Mouse (Mus musculus): ENCODE results near the gene Lmln. TPM values are rescaled to one million over a fixed set of nuclear protein-coding genes. Genes with fewer than 3 reads are reported as not detected.
"Not testable (repeated sequence)": the region's sequence is repeated elsewhere in the genome, so short reads cannot be mapped to it uniquely, and the experiment has no call there.

Gene Lmln
- total RNA-seq, 2 experiments from 2014 or later, result 17.7 to 20.7 TPM

DNA sequence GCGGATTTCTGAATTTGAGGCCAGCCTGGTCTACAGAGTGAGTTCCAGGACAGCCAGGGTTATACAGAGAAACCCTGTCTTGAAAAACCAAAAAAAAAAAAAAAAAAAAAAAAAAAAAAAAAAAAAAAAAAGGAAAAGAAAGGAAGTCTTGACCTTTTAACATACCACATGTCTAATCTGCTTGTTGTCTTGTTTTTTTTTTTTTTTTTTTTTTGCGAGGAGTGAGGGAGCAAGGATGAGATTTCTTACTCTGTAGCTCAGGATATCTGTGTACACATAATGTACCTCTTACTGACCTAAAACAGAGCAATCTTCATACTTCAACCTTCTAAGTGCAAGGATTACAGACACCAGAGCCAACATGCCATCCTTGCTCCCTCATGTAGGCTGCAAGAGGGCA, 7.4 kb upstream of the Lmln start:
- intact Hi-C loops (cut with DNase I); DNase-seq (ENCODE audit: low spot score in 2 of 2): not testable (repeated sequence)

DNA sequence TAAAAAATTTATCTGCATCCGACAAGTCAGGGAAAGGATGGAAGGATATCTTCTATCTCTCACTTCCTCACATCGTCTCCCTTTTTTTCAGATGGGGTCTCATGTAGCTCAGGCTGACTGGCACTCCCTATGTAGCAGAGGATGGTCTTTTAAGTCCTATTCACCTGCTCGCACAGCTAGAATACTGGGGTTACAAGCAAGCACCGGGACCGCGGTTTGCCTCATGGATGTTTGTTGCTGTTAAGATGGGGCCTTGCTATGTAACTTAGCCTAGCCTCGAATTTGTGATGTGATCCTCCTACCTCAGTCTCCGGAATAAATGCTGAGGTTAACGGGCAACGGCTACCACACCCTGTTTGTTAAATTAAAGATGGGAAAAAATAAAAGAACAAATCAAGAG, 6.7 kb upstream of the Lmln start:
- intact Hi-C loops (cut with DNase I), result no loop called here
- peak in 1 of 2 experiments; percentile 9 for DNase-seq (ENCODE audit: low spot score in 2 of 2)

- DNase-seq (ENCODE audit: low spot score in 2 of 2), result peak; percentile 84 to 88
- intact Hi-C loops (cut with DNase I), result no loop called here
Measured at GRCm38 (mm10) chr16:33056095-33056785, 6.1 kb upstream of the Lmln start, which contains the start of the genes Iqcg and Rpl35a. Gene Iqcg, minus strand, starts transcription at chr16:33056218. Gene Rpl35a, plus strand, starts transcription at chr16:33056453.

GRCm38 (mm10) chr16:33056786-33057185, 5.5 kb upstream of the Lmln start:
- peak in 1 of 2 experiments; percentile 26 for DNase-seq (ENCODE audit: low spot score in 2 of 2)
- intact Hi-C loops (cut with DNase I), result no loop called here

GRCm38 (mm10) chr16:33058033-33058432, 4.3 kb upstream of the Lmln start:
- no peak for DNase-seq (ENCODE audit: low spot score in 2 of 2)
- intact Hi-C loops (cut with DNase I), result no loop called here

DNA sequence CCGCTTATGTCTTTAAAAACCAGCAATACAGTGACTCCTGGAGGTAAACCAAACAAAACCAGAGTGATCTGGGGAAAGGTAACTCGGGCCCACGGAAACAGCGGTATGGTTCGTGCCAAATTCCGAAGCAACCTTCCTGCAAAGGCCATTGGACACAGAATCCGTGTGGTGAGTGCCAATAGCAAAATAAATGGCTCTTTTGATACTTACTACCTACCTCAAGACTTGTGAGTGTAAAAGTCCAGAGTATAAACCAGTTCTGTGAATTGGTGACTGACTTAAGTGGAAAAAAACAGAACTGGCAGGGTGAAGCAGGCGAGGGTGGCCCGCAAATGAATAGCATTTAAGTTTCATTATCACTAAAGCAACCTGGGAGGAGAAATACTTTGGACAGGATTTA, 3.7 kb upstream of the Lmln start:
- DNase-seq (ENCODE audit: low spot score in 2 of 2); intact Hi-C loops (cut with DNase I): not testable (repeated sequence)

GRCm38 (mm10) chr16:33059471-33059870, 2.9 kb upstream of the Lmln start:
- DNase-seq (ENCODE audit: low spot score in 2 of 2), result no peak
- intact Hi-C loops (cut with DNase I), result no loop called here

DNA sequence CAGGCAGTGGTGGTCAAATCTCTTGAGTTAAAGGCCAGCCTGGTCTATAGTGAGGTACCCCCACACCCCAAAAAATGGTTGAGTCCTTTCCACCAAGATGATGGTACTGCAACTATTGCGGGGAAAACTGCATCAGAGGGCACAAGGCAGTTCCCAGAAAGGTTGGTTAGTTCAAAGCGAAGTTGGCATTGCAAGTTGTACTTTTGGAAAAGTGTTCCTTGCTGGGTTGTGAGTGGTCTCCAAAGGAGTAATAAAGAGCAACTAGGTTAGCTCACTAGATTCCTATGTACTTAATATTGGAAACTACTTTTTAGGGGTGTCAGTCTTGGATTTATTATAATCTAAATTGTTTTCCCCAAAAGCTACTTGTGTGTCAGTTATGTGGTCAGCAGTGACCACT, 1.4 kb upstream of the Lmln start:
- intact Hi-C loops (cut with DNase I), result no loop called here
- DNase-seq (ENCODE audit: low spot score in 2 of 2), result no peak

DNA sequence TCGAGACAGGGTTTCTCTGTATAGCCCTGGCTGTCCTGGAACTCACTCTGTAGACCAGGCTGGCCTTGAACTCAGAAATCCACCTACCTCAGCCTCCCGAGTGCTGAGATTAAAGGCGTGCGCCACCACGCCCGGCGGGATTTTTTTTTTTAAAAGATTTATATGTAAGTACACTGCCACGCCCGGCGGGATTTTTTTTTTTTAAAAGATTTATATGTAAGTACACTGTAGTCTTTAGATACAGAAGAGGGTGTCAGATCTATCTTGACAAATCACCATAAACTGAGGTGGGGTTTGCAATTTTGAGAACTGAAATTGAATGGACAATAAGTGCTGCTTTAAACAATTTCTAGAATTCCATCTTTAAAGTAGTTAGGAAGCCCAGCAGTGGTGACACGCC, 921 bp upstream of the Lmln start:
- intact Hi-C loops (cut with DNase I), result no loop called here
- DNase-seq (ENCODE audit: low spot score in 2 of 2), result no peak

- intact Hi-C loops (cut with DNase I), result no loop called here
- DNase-seq (ENCODE audit: low spot score in 2 of 2), result peak; percentile 71 to 83
Measured at GRCm38 (mm10) chr16:33062682-33063131, 386 bp downstream of the Lmln start.

DNA sequence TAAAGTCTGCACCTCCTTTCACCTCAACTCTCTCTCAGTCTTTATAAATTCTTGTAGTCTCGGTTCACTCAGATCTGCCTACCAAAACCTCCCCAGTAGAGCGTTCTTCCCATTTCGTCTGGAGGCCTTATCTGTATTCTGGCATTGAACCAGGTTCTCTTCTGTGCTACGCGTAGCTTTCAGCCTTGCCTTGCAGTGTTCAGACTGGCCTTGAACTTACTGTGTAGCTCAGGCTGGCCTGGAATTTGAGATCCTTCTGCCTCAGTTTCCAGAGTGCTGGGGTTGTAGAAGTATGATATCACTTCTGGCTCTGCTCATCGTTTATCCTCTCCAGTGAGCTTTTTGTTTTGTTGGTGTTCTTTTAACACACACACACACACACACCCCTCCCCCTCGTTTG, 946 bp downstream of the Lmln start:
- peak in 1 of 2 experiments; percentile 11 for DNase-seq (ENCODE audit: low spot score in 2 of 2)
- intact Hi-C loops (cut with DNase I), result no loop called here

DNA sequence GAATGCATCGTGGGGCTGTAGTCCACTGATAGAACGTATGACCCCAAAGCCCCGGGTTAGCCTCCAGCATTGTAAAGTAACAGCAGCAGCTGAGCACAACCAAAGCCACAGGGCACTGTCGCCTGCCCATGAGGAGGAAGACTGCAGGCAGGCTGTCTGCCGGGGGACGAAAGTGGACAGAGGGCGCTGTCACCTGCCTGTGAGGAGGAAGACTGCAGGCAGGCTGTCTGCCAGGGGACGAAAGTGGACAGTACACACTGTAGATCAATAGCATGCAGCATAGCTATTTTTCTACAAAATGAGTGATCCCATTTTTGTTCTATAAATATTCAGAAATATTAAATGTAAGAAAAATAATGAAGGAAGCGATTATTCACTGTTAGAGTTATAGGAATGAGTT, 2.3 kb downstream of the Lmln start:
- intact Hi-C loops (cut with DNase I), result no loop called here

DNA sequence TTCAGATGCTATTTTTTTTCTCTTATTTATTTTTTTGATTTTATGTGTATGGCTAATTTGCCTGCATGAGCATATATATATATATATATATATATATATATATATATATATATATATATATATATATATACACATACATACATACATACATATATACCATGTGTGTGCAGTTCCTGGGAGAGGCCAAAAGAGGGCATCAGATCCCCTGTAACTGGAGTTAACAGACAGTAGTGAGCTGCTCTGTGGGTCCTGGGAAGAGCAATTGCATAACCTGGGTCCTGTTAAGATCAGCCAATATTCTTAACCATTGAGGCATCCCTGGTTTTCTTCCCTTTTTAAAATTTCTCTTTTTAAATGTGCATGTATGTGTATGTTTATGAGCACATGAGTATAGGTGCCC, 8.6 kb downstream of the Lmln start:
- intact Hi-C loops (cut with DNase I), result no loop called here
- DNase-seq (ENCODE audit: low spot score in 2 of 2), result no peak

More for the DNA sequence above, 2.3 kb downstream of the Lmln start:
- DNase-seq (ENCODE audit: low spot score in 2 of 2), result no peak

DNA sequence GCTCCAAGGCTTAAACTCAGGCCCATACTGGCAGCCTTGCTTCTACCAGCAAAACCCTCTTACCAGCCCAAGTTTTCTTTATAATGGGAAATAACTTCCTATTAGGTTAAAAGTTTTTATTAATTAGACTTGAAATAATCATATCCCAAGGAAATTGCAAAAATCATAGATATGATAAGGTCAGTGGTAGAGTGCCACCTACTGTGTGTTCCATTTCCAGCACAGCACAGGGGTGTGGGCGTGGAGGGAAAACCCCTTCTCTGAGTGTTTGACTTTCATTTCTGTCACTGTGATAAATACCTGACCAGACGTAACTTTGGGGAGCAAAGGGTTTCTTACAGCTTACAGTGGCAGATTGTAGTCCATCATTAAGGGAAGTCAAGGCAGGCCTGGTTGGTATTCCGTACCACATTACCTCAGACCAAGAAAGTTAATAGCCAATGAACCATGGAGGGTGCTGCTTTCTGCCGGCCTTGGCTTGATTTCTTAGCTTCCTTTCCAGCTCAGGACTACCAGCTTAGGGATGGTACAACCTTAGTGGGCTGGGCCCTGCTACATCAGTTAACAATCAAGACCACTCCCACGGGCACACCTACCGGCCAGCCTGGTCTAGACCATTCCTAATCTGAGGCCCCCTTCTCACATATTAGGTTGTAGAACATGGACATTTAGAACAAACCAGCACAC, 10.7 kb downstream of the Lmln start:
- no peak for DNase-seq (ENCODE audit: low spot score in 2 of 2)
- intact Hi-C loops (cut with DNase I), result no loop called here

- intact Hi-C loops (cut with DNase I), result no loop called here
- no peak for DNase-seq (ENCODE audit: low spot score in 2 of 2)
Measured at GRCm38 (mm10) chr16:33074967-33075366, 12.6 kb downstream of the Lmln start.

GRCm38 (mm10) chr16:33076078-33076477, 13.8 kb downstream of the Lmln start:
- DNase-seq (ENCODE audit: low spot score in 2 of 2), result no peak
- intact Hi-C loops (cut with DNase I), result no loop called here

DNA sequence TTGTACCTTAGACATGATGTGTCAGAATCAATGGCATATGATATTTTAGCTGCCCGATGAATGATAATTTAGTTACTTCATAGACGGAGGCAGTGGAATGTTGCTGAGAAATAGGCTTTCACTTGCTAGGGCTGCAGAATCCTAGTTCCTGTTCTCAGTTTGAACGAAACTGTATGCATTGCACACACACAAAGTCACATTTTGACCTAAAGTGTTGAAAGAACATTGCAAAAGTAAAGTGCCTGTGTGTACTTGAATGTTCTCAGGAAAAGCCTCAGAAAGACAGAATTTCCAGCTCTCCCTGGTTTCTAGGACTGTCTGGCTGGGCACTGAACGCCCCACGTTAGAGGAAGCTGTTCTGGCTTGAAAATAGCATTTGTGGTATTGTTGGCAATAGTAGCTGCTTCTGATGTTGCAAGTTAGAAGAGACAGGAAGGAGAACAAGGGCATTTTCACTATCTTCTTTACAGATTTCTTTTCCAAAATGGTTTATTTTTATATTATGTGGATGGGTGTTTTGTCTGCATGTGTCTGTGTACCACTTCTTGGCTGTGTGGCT, 14.8 kb downstream of the Lmln start:
- DNase-seq (ENCODE audit: low spot score in 2 of 2), result no peak
- intact Hi-C loops (cut with DNase I), result no loop called here

DNA sequence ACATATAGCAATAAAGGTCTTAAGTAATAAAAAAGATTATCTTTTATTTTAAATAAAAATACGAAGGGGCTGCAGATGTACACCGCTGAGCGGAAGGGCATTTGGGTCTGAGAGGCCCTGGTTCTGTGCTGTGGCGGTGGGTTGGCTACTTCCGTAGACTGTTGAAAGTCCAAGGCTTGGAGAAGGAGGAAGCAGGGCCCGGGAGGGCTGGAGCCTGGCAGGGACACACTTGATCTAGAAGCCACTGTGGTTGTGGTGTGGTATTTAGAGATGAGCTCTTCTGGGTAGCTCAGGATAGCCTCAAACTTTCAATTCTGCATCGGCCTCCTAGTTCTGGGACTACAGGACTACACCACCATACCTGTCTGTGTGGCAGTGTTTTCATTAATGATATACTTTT, 17.7 kb downstream of the Lmln start:
- intact Hi-C loops (cut with DNase I), result no loop called here
- DNase-seq (ENCODE audit: low spot score in 2 of 2), result no peak

- no peak for DNase-seq (ENCODE audit: low spot score in 2 of 2)
- intact Hi-C loops (cut with DNase I), result no loop called here
Measured at GRCm38 (mm10) chr16:33082951-33083350, 20.6 kb downstream of the Lmln start.

- no peak for DNase-seq (ENCODE audit: low spot score in 2 of 2)
- intact Hi-C loops (cut with DNase I), result no loop called here
Measured at GRCm38 (mm10) chr16:33083996-33084395, 21.7 kb downstream of the Lmln start.

- intact Hi-C loops (cut with DNase I), result no loop called here
- no peak for DNase-seq (ENCODE audit: low spot score in 2 of 2)
Measured at GRCm38 (mm10) chr16:33085666-33086065, 23.3 kb downstream of the Lmln start.
